Mouse (Mus musculus) liver, embryonic 15.5 days (tissue): ENCODE measurements around the gene Rassf2. TPM values are rescaled to one million over a fixed set of nuclear protein-coding genes. Genes with fewer than 3 reads are reported as not detected.

Source experiments
- ATAC-seq: fragments of 200-750 bp; cut with Nextera tagmentation; 2 replicates; pipeline ENCODE4 v1.8.0; 2017; ENCODE audit warnings: moderate number of reproducible peaks, mild to moderate bottlenecking, moderate library complexity; ENCODE audit not compliant: insufficient read depth
- H3K27ac ChIP-seq: fragments of 300-500 bp; sonication (generic); replicated peaks from 2 replicates; pipeline ENCODE4 v1.5.1; 2015; ENCODE audit warnings: mild to moderate bottlenecking, inconsistent platforms
- H3K27me3 ChIP-seq: fragments of 300-500 bp; sonication (generic); 2 replicates; pipeline ENCODE4 v1.6.1; 2015; ENCODE audit warnings: mild to moderate bottlenecking, inconsistent platforms
- H3K36me3 ChIP-seq: fragments of 300-500 bp; sonication (generic); replicated peaks from 2 replicates; pipeline ENCODE4 v1.6.1; 2015; ENCODE audit warnings: moderate library complexity, mild to moderate bottlenecking, inconsistent platforms
- H3K4me1 ChIP-seq: fragments of 300-500 bp; sonication (generic); replicated peaks from 2 replicates; pipeline ENCODE4 v1.6.1; 2015; ENCODE audit warnings: inconsistent platforms
- H3K4me2 ChIP-seq: fragments of 300-500 bp; sonication (generic); 2 replicates; pipeline ENCODE4 v1.6.1; 2015; ENCODE audit warnings: moderate library complexity, mild to moderate bottlenecking, inconsistent platforms
- H3K4me3 ChIP-seq: fragments of 300-500 bp; sonication (generic); replicated peaks from 2 replicates; pipeline ENCODE4 v1.5.1; 2015; ENCODE audit warnings: mild to moderate bottlenecking, inconsistent platforms
- H3K9ac ChIP-seq: fragments of 300-500 bp; sonication (generic); 2 replicates; pipeline ENCODE4 v1.6.1; 2015; ENCODE audit warnings: moderate library complexity, mild to moderate bottlenecking, inconsistent platforms
- H3K9me3 ChIP-seq: fragments of 300-500 bp; sonication (generic); replicated peaks from 2 replicates; pipeline ENCODE4 v1.6.1; 2016; ENCODE audit warnings: inconsistent platforms
- WGBS: fragments of 180-500 bp; shearing (Covaris S2); methylation state at CpG from one replicate; pipeline ENCODE4 v1.1.7; 2015; ENCODE audit warnings: mixed read lengths; ENCODE audit not compliant: insufficient replicate concordance; 5-methylcytosine and 5-hydroxymethylcytosine counted together
- polyA plus RNA-seq: library from polyadenylated mRNA; unstranded; fragments of >200 nt; fragmentation: Nextera tagmentation; extraction: Ambion mirVana; gene quantifications from 2 replicates; pipeline ENCODE4 v1.2.1, GENCODE M21; 2015

Gene Rassf2
- polyA plus RNA-seq, 1 experiment from 2014 or later: 2.9 TPM

- no peak overlapping the region for H3K27ac ChIP-seq
- peaks cover 24% of the 10 kb centered on the region for H3K4me1 ChIP-seq
- WGBS: 69% methylated on average over 6 of the region's 6 CpGs
Measured at GRCm38 (mm10) chr2:131941501-131941900, 88.6 kb downstream of the Rassf2 start.

GRCm38 (mm10) chr2:131940506-131940905 is 89.6 kb downstream of the Rassf2 start:
- peak overlapping the region; percentile 21; the same call in 1 of the 2 replicates for H3K9ac ChIP-seq
- no peaks in the 10 kb centered on the region for H3K9me3 ChIP-seq
- no peaks in the 10 kb centered on the region for H3K27me3 ChIP-seq
- no peak overlapping the region for H3K4me3 ChIP-seq
- peak overlapping the region; percentile 81 for H3K27ac ChIP-seq
- peaks cover 29% of the 10 kb centered on the region for H3K4me1 ChIP-seq
- H3K4me2 ChIP-seq: peak overlapping the region; percentile 39
- H3K36me3 ChIP-seq: peaks cover 11% of the 10 kb centered on the region
- WGBS: 16% methylated on average over 3 of the region's 3 CpGs
- peak; percentile 81 for ATAC-seq

More at GRCm38 (mm10) chr2:131941501-131941900, 88.6 kb downstream of the Rassf2 start:
- no peaks in the 10 kb centered on the region; the same call in 1 of the 2 replicates for H3K27me3 ChIP-seq
- no peak overlapping the region for H3K4me2 ChIP-seq
- H3K36me3 ChIP-seq: peaks cover 9% of the 10 kb centered on the region
- no peaks in the 10 kb centered on the region for H3K9me3 ChIP-seq
- no peak overlapping the region for H3K4me3 ChIP-seq
- no peak overlapping the region for H3K9ac ChIP-seq
- ATAC-seq: no peak

Other genes with a start within 250 kb of the Rassf2 start
- gene Erv3, start 170.5 kb downstream of the Rassf2 start, polyA plus RNA-seq: not detected in 2 replicates
- 32.1 and 34.1 TPM in 2 replicates for gene Prnp, start 120.3 kb downstream of the Rassf2 start, polyA plus RNA-seq
- gene Prn, start 120.3 kb downstream of the Rassf2 start, polyA plus RNA-seq: 0.12 TPM in 1 of 2 replicates, not detected in the other
- gene Prnd, start 79.4 kb downstream of the Rassf2 start, polyA plus RNA-seq: 0.37 and 0.56 TPM in 2 replicates
- gene Slc23a2, start 114.8 kb upstream of the Rassf2 start, polyA plus RNA-seq: 3.0 and 3.7 TPM in 2 replicates
- 14.7 and 15.5 TPM in 2 replicates for gene Tmem230, start 217.5 kb upstream of the Rassf2 start, polyA plus RNA-seq
- 249 and 274 TPM in 2 replicates for gene Pcna, start 223.1 kb upstream of the Rassf2 start, polyA plus RNA-seq
- 8.8 and 9.6 TPM in 2 replicates for gene Cds2, start 232.9 kb upstream of the Rassf2 start, polyA plus RNA-seq